Mouse (Mus musculus): ENCODE measurements around the gene Babam1. TPM values are rescaled to one million over a fixed set of nuclear protein-coding genes. Genes with fewer than 3 reads are reported as not detected.

Gene Babam1
- polyA plus RNA-seq, 1 experiment from 2014 or later = 92.2 TPM

- H3K9me3 ChIP-seq (ENCODE audit: control insufficient read depth, low read depth, low read length) = no peaks in the 10 kb centered on the region
- peaks cover 8% of the 10 kb centered on the region for H3K4me1 ChIP-seq (ENCODE audit: control insufficient read depth, insufficient read depth, low read length)
- H3K4me2 ChIP-seq (replicated peaks; ENCODE audit: low read depth, low read length) = no peak overlapping the region
- H3K27me3 ChIP-seq (ENCODE audit: control insufficient read depth, insufficient read depth, low read length) = no peaks in the 10 kb centered on the region
- no peak for ATAC-seq (ENCODE audit: insufficient number of reproducible peaks, insufficient read depth, low FRiP score, low read depth)
- H3K27ac ChIP-seq (ENCODE audit: low read length) = no peak overlapping the region
- H3K9ac ChIP-seq (replicated peaks; ENCODE audit: low read depth, low read length) = no peak overlapping the region
- H3K4me3 ChIP-seq (ENCODE audit: low read depth, low read length) = no peak overlapping the region
- peaks cover 14% of the 10 kb centered on the region for H3K36me3 ChIP-seq (ENCODE audit: control insufficient read depth, insufficient read depth, low read length)
Observed at GRCm38 (mm10) chr8:71401454-71401853, 4.8 kb downstream of the Babam1 start.

GRCm38 (mm10) chr8:71402446-71402964 lies 5.8 kb downstream of the Babam1 start:
- Histone ChIP-seq H3K36me3 (ENCODE audit: control insufficient read depth, insufficient read depth, low read length) (peaks cover 16% of the 10 kb centered on the region), H3K4me3 (ENCODE audit: low read depth, low read length) (no peak overlapping the region), H3K27me3 (ENCODE audit: control insufficient read depth, insufficient read depth, low read length) (no peaks in the 10 kb centered on the region), H3K27ac (ENCODE audit: low read length) (no peak overlapping the region), H3K9me3 (ENCODE audit: control insufficient read depth, low read depth, low read length) (no peaks in the 10 kb centered on the region), H3K4me1 (ENCODE audit: control insufficient read depth, insufficient read depth, low read length) (peaks cover 13% of the 10 kb centered on the region), H3K9ac (replicated peaks; ENCODE audit: low read depth, low read length) (no peak overlapping the region), H3K4me2 (replicated peaks; ENCODE audit: low read depth, low read length) (no peak overlapping the region)
- ATAC-seq (ENCODE audit: insufficient number of reproducible peaks, insufficient read depth, low FRiP score, low read depth) = no peak
- 89% methylated on average over 9 of the region's 9 CpGs for WGBS

- Histone ChIP-seq H3K36me3 (ENCODE audit: control insufficient read depth, insufficient read depth, low read length) (peaks cover 22% of the 10 kb centered on the region), H3K27ac (ENCODE audit: low read length) (no peak overlapping the region), H3K9me3 (ENCODE audit: control insufficient read depth, low read depth, low read length) (no peaks in the 10 kb centered on the region), H3K4me1 (ENCODE audit: control insufficient read depth, insufficient read depth, low read length) (peaks cover 12% of the 10 kb centered on the region; the same call in 1 of the 2 replicates), H3K4me2 (replicated peaks; ENCODE audit: low read depth, low read length) (no peak overlapping the region), H3K27me3 (ENCODE audit: control insufficient read depth, insufficient read depth, low read length) (no peaks in the 10 kb centered on the region), H3K9ac (replicated peaks; ENCODE audit: low read depth, low read length) (no peak overlapping the region), H3K4me3 (ENCODE audit: low read depth, low read length) (no peak overlapping the region)
- ATAC-seq (ENCODE audit: insufficient number of reproducible peaks, insufficient read depth, low FRiP score, low read depth) = no peak
- WGBS = 61% methylated on average over 6 of the region's 6 CpGs
Observed at GRCm38 (mm10) chr8:71403107-71403885, 6.6 kb downstream of the Babam1 start.

GRCm38 (mm10) chr8:71404011-71404410 lies 7.3 kb downstream of the Babam1 start:
- WGBS = 89% methylated on average over 8 of the region's 8 CpGs
- H3K27ac ChIP-seq (ENCODE audit: low read length) = no peak overlapping the region

GRCm38 (mm10) chr8:71404951-71405351 lies 8.3 kb downstream of the Babam1 start:
- H3K27me3 ChIP-seq (ENCODE audit: control insufficient read depth, insufficient read depth, low read length) = no peaks in the 10 kb centered on the region
- peak overlapping the region; percentile 52; the same call in 1 of the 2 replicates for H3K4me3 ChIP-seq (ENCODE audit: low read depth, low read length)
- H3K4me2 ChIP-seq (replicated peaks; ENCODE audit: low read depth, low read length) = no peak overlapping the region
- H3K9ac ChIP-seq (replicated peaks; ENCODE audit: low read depth, low read length) = no peak overlapping the region
- peaks cover 21% of the 10 kb centered on the region; the same call in 1 of the 2 replicates for H3K36me3 ChIP-seq (ENCODE audit: control insufficient read depth, insufficient read depth, low read length)
- 82% methylated on average over 9 of the region's 9 CpGs for WGBS
- no peak for ATAC-seq (ENCODE audit: insufficient number of reproducible peaks, insufficient read depth, low FRiP score, low read depth)
- no peak overlapping the region for H3K27ac ChIP-seq (ENCODE audit: low read length)
- H3K9me3 ChIP-seq (ENCODE audit: control insufficient read depth, low read depth, low read length) = no peaks in the 10 kb centered on the region
- peaks cover 12% of the 10 kb centered on the region; the same call in 1 of the 2 replicates for H3K4me1 ChIP-seq (ENCODE audit: control insufficient read depth, insufficient read depth, low read length)

More at GRCm38 (mm10) chr8:71404011-71404410, 7.3 kb downstream of the Babam1 start:
- Histone ChIP-seq H3K9me3 (ENCODE audit: control insufficient read depth, low read depth, low read length) (no peaks in the 10 kb centered on the region), H3K4me1 (ENCODE audit: control insufficient read depth, insufficient read depth, low read length) (peaks cover 12% of the 10 kb centered on the region; the same call in 1 of the 2 replicates), H3K36me3 (ENCODE audit: control insufficient read depth, insufficient read depth, low read length) (peaks cover 24% of the 10 kb centered on the region; the same call in 1 of the 2 replicates), H3K27me3 (ENCODE audit: control insufficient read depth, insufficient read depth, low read length) (no peaks in the 10 kb centered on the region), H3K9ac (replicated peaks; ENCODE audit: low read depth, low read length) (no peak overlapping the region), H3K4me2 (replicated peaks; ENCODE audit: low read depth, low read length) (no peak overlapping the region), H3K4me3 (ENCODE audit: low read depth, low read length) (no peak overlapping the region)
- no peak for ATAC-seq (ENCODE audit: insufficient number of reproducible peaks, insufficient read depth, low FRiP score, low read depth)

GRCm38 (mm10) chr8:71405401-71406098 lies 8.9 kb downstream of the Babam1 start, which contains the start of gene Ankle1:
Ankle1 (plus strand) TSS chr8:71406010.
- Histone ChIP-seq H3K4me1 (ENCODE audit: control insufficient read depth, insufficient read depth, low read length) (peaks cover 12% of the 10 kb centered on the region; the same call in 1 of the 2 replicates), H3K27me3 (ENCODE audit: control insufficient read depth, insufficient read depth, low read length) (no peaks in the 10 kb centered on the region), H3K36me3 (ENCODE audit: control insufficient read depth, insufficient read depth, low read length) (peaks cover 21% of the 10 kb centered on the region; the same call in 1 of the 2 replicates), H3K4me3 (ENCODE audit: low read depth, low read length) (peak within 1 kb of the TSS; percentile 52), H3K9ac (replicated peaks; ENCODE audit: low read depth, low read length) (peak within 1 kb of the TSS; percentile 57), H3K27ac (ENCODE audit: low read length) (peak within 1 kb of the TSS; percentile 44; the same call in 1 of the 2 replicates), H3K4me2 (replicated peaks; ENCODE audit: low read depth, low read length) (peak within 1 kb of the TSS; percentile 95), H3K9me3 (ENCODE audit: control insufficient read depth, low read depth, low read length) (no peaks in the 10 kb centered on the region)
- 16% methylated on average over 33 of the region's 33 CpGs for WGBS
- ATAC-seq (ENCODE audit: insufficient number of reproducible peaks, insufficient read depth, low FRiP score, low read depth) = peak; percentile 90

- Histone ChIP-seq H3K27me3 (ENCODE audit: control insufficient read depth, insufficient read depth, low read length) (no peaks in the 10 kb centered on the region), H3K9me3 (ENCODE audit: control insufficient read depth, low read depth, low read length) (no peaks in the 10 kb centered on the region), H3K9ac (replicated peaks; ENCODE audit: low read depth, low read length) (peak overlapping the region; percentile 57), H3K27ac (ENCODE audit: low read length) (no peak overlapping the region; the same call in 1 of the 2 replicates), H3K4me1 (ENCODE audit: control insufficient read depth, insufficient read depth, low read length) (peaks cover 12% of the 10 kb centered on the region; the same call in 1 of the 2 replicates), H3K36me3 (ENCODE audit: control insufficient read depth, insufficient read depth, low read length) (peaks cover 21% of the 10 kb centered on the region; the same call in 1 of the 2 replicates), H3K4me3 (ENCODE audit: low read depth, low read length) (peak overlapping the region; percentile 52), H3K4me2 (replicated peaks; ENCODE audit: low read depth, low read length) (peak overlapping the region; percentile 95)
- WGBS = under 1% methylated on average over 55 of the region's 55 CpGs
- peak; percentile 80 for ATAC-seq (ENCODE audit: insufficient number of reproducible peaks, insufficient read depth, low FRiP score, low read depth)
Observed at GRCm38 (mm10) chr8:71406099-71407015, 9.7 kb downstream of the Babam1 start.

All from stomach, embryonic 14.5 days (tissue).